Mouse (Mus musculus): ENCODE measurements around the gene Vamp8. TPM values are rescaled to one million over a fixed set of nuclear protein-coding genes. Genes with fewer than 3 reads are reported as not detected.

Vamp8 gene
- polyA plus RNA-seq (2012; rRNA removed; ENCODE audit: low replicate concordance), result 110 and 196 TPM in 2 replicates

GRCm38 (mm10) chr6:72389941-72390771 lies at the start of gene Vamp8:
Vamp8 (minus strand) TSS chr6:72390703.

DNA sequence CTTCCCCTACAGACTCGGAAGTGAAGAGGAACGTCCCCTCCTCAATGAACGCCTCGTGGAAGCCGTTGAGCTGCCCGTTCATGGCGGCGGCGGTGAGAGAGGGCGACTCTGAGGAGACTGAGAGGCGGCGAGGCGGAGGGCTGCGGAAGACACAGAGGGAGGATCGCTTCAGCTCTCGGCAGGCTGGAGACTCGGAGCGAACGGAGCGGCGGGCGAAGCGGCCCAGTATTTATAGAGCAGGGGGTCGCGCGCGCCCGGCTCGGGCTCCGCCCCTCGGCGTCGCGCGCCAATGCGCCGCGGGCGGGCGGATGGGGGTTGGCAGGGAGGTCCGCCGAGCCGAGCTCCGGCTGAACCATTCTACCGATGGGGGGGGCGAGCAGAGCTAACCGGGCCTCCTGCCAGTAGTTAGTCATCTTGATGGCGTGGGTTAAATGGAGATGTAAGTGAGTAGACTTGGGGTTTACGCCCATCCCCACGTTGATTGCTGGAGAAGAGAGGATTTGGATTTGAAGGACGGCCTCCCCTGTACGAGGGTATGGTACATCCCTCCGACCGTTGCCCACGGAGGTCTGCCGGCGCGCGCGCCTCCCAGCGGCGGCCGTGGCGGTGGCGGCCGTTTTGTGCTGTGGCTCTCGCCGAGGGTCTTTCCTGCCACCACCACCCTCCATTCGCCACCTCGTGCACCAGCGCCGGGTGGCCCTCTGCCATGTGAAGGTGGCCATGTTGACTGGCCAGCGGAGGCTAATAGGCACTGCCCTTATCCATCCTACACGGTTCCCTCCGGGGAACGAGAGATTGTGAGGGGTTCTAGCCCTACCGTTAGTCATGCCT lies 49.1 kb upstream of the Vamp8 start, which contains the start of gene Mat2a:
Gene Mat2a (minus strand): TSS at position 204 of the 831 bp plus-strand sequence.

DNA sequence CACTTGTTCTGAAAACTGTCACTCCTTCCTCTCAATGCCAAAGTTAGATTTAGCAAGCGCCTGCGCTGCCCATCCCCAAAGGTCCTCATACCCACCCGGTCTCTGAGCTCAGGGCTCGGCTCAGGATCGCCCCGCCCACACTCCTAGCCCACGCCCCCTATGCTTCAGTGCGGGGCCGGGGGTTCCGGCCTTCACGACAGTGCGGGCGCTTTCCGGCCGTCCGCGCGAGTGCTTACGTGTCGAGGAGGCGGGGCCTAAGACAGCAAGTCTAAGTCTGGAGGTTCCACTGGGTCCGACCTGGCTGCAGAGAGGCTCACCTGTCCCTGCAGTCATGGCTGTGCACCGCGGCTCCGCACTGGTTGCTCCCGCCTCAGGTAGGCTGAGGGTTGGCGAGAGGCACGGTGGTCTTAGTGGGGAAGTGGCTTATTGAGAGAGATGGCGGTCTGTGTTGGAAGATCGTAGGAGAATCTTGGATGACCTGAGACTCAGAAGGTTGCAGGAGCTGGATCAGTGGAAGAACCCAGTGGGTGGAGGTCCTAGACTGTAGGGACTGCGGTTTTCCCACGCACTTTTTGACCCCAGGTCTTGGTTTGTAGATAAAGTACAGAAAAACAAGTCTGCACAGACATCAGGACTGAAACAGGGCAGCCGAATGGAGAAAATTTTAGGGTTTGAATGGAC lies 23.7 kb upstream of the Vamp8 start, which contains the start of gene Ggcx:
Gene Ggcx (plus strand): TSS at position 233 of the 681 bp plus-strand sequence.

DNA sequence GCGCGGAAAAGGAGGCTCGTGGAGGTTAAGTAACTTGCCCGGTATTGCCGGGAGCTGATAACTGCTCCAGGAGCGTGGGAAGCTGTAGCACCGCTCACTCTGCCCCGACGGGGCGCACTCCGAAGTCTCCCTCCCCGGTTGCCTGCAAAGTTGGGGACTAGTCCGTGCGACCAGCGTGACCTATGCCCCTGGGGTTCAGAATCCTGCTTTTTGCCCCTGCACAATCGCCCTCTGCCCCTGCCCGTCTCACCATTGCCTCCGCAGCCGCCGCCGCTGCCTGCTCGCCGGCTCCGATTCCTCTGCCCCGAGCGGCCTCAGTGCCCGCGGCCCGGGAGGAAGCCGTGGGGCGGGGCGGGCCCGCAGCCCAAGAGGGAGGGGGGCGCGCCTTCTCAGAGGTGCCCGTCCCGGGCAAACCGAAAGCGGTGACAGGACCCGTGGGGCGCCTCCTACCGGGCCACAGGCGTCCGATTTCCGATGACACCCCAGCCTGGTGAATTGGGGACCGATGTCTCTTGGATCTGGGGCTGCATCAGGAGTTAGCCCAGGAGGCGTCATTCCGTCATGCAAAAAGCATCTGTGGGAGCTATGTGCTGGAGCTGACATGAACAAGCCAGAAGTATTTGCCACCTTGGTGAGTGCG lies 10.3 kb downstream of the Vamp8 start, which contains the start of gene Vamp5:
Gene Vamp5 (minus strand): TSS at position 338 of the 640 bp plus-strand sequence.

GRCm38 (mm10) chr6:72366844-72367443 lies 23.6 kb downstream of the Vamp8 start, which contains the start of gene Rnf181:
Rnf181 (minus strand) TSS chr6:72366956.

DNA sequence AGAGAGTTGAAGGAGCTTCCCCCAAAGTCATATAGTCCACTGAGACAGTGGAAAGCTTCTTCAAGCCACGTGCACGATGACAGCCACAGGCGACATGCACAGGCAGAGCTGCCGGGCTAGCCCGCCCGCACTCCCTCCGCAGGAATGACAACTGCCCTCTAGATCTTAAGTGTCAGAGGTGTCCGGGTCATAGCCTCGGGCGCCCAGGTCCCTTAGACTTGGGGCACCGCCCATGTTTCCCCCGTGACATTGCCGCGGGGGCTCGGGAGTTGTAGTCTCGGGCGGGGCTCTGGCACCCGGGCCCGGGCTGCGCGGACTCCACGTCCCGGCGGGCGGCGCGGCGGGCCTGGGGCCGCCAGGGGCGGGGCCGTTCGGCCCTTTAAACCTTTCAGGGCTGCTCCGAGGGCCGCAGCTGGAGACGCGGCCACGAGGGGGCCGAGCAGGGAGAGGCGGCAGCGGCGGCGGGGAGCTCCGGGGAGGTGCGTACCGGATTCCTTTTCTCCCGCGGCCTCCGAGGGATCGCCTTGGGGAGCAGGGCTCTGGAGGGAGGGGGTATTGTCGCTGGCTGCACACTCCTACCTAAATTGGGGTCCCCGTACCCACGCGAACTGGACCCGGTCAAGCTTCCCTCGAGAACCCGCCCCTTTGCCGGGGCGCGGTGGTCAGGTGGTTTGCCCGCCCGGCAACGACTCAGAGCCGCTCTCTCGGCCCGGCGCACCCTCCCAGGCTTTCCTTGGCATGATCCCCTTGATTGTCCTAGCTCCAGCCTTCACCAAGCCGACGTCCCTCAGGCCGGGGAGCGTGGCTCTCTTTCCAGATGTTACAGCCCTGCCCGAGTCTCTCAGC lies 35.2 kb downstream of the Vamp8 start, which contains the start of gene Tmem150a:
Gene Tmem150a (plus strand): TSS at position 382 of the 846 bp plus-strand sequence.

GRCm38 (mm10) chr6:72347166-72347941 lies 43.1 kb downstream of the Vamp8 start, which contains the start of gene 0610030E20Rik:
0610030E20Rik (plus strand) TSS chr6:72347317.

DNA sequence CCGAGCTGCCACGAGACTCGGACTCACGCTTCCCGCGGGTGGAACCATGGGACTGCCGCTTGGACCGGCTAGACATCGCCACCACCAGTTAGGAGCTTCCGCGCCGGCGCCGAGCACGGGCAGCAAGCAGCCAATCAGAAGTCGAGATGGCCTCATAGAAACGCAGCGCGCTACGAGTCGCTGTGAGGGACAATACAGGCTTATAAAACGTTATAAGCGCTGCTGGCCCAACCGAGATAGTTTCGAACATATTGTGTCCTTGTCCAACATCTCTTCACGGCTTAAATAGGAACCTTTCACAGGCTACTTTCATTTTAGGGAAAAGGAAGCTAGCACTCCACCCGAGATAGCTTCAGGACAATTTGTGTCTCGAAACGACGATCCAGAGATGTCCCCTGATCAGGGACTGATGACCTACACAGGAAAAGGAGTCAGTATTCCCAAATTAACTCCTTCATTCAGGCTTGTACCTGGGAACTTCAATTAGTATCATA lies 45.4 kb downstream of the Vamp8 start, which contains the start of gene Usp39:
Gene Usp39 (minus strand): TSS at position 111 of the 494 bp plus-strand sequence.

Other genes starting within 250 kb of the Vamp8 start
- gene Atoh8, start 155.1 kb downstream of the Vamp8 start, polyA plus RNA-seq (2012; rRNA removed; ENCODE audit: low replicate concordance), result 9.1 and 14.8 TPM in 2 replicates
- 0.80 and 1.6 TPM in 2 replicates for gene Sftpb, start 86.1 kb downstream of the Vamp8 start, polyA plus RNA-seq (2012; rRNA removed; ENCODE audit: low replicate concordance)
- gene Usp39, start 45.5 kb downstream of the Vamp8 start, polyA plus RNA-seq (2012; rRNA removed; ENCODE audit: low replicate concordance), result 14.1 and 27.3 TPM in 2 replicates
- gene 0610030E20Rik, start 43.4 kb downstream of the Vamp8 start, polyA plus RNA-seq (2012; rRNA removed; ENCODE audit: low replicate concordance), result 24.1 and 25.5 TPM in 2 replicates
- gene Tmem150a, start 35.3 kb downstream of the Vamp8 start, polyA plus RNA-seq (2012; rRNA removed; ENCODE audit: low replicate concordance), result 37.7 and 56.7 TPM in 2 replicates
- gene Rnf181, start 23.7 kb downstream of the Vamp8 start, polyA plus RNA-seq (2012; rRNA removed; ENCODE audit: low replicate concordance), result 63.9 and 64.3 TPM in 2 replicates
- 26.1 and 61.1 TPM in 2 replicates for gene Vamp5, start 10.2 kb downstream of the Vamp8 start, polyA plus RNA-seq (2012; rRNA removed; ENCODE audit: low replicate concordance)
- 21.4 and 27.9 TPM in 2 replicates for gene Ggcx, start 23.6 kb upstream of the Vamp8 start, polyA plus RNA-seq (2012; rRNA removed; ENCODE audit: low replicate concordance)
- gene Mat2a, start 48.9 kb upstream of the Vamp8 start, polyA plus RNA-seq (2012; rRNA removed; ENCODE audit: low replicate concordance), result 100 and 101 TPM in 2 replicates
- gene Sh2d6, start 131.0 kb upstream of the Vamp8 start, polyA plus RNA-seq (2012; rRNA removed; ENCODE audit: low replicate concordance), result 0.20 and 0.26 TPM in 2 replicates
- 69.5 and 133 TPM in 2 replicates for gene Capg, start 153.7 kb upstream of the Vamp8 start, polyA plus RNA-seq (2012; rRNA removed; ENCODE audit: low replicate concordance)
- 27.9 and 40.5 TPM in 2 replicates for gene Elmod3, start 207.7 kb upstream of the Vamp8 start, polyA plus RNA-seq (2012; rRNA removed; ENCODE audit: low replicate concordance)
- gene Retsat, start 207.8 kb upstream of the Vamp8 start, polyA plus RNA-seq (2012; rRNA removed; ENCODE audit: low replicate concordance), result 65.2 and 114 TPM in 2 replicates
- 38.1 and 91.1 TPM in 2 replicates for gene Tgoln1, start 226.3 kb upstream of the Vamp8 start, polyA plus RNA-seq (2012; rRNA removed; ENCODE audit: low replicate concordance)